Mouse (Mus musculus) thymus, postnatal 25 days (tissue): ENCODE data around the gene Pde11a.

Experiments used
- DNase-seq: peaks from one replicate; pipeline ENCODE4 v3.0.0; 2022

Pde11a gene

GRCm38 (mm10) chr2:76320336-76320735 lies 18.2 kb downstream of the Pde11a start:
- DNase-seq = no peak

DNA sequence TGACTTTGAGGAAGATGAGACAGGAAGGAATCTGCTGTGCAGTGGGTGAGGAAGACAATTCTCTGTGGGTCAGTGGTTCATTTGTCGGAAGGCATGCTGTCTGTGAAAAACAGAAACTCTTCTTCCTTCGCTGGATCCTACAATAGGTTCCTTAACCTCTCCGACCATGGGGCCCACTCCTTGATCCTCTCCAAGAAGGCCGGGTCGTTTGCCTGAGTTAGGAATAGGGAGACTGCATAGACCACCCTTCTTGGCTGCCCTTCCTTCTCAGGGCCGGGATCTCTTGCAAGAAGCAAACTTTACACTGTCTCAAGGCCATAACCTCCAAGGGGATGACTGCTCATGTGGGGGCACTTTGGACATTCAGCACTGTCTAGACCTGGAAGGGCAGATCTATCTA lies 19.3 kb downstream of the Pde11a start:
- no peak for DNase-seq

GRCm38 (mm10) chr2:76287671-76288070 lies 50.9 kb downstream of the Pde11a start:
- no peak for DNase-seq

GRCm38 (mm10) chr2:76286288-76286740 lies 52.3 kb downstream of the Pde11a start:
- DNase-seq = no peak

DNA sequence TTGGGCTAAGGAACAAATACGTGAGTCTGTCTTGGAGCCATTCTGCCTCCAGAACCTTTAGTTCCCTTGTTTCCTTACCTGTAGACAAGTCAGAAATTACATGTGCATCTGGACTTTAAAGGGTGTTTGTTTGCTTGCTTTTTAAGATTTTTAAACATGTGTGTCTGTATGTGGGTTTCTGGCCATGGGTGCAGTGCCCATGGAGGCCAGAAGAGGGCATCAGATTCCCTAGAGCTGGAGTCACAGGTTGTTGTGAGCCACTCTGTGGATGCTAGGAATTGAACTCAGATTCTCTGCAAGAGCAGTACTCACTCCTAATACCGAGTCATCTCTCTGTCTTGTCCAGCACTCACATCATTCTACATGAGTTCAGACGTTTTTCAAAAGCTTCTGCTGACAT lies 53.4 kb downstream of the Pde11a start:
- DNase-seq = no peak

GRCm38 (mm10) chr2:76283378-76284132 lies 55.0 kb downstream of the Pde11a start:
- no peak for DNase-seq

GRCm38 (mm10) chr2:76269494-76269893 lies 69.1 kb downstream of the Pde11a start:
- DNase-seq = no peak

DNA sequence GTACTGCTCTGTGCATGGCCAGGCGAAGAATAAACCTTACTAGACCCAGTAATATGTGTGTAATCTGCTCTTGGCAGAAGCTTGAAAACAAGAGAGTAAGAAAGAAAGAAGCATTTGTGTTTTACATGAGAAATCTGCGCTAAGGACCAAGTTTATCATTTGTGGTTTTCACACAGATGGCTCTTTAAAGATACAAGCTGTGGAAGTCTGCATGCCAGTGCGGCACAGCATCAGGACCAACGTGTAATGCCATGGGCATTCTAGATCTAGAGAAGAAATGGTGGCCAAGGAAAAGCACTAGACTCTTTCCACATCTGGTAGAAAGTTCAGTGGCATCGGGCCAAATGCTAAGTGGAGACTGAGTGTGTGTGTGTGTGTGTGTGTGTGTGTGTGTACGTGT lies 71.2 kb downstream of the Pde11a start:
- no peak for DNase-seq

DNA sequence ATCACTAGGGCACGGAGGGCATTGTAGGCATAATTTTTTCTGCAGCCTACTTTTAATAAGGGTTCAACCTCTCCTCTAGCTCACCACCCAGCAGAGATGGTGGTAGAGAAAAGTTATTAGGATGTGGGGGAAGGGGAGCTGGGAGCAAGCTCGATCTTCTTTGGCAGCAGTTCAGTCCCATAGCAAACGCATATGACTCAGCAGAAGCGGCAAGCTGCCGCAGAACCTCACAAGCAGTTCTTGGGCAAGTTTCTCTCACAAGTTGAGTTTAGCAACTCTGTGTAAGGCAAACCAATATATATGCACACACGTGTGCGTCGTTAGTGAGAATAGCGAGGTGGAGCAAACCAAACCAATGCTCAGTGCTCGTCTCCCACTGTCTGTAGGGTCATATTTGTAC lies 72.0 kb downstream of the Pde11a start:
- DNase-seq = no peak

- DNase-seq = no peak
These were observed 74.3 kb downstream of the Pde11a start for GRCm38 (mm10) chr2:76264258-76264657.

DNA sequence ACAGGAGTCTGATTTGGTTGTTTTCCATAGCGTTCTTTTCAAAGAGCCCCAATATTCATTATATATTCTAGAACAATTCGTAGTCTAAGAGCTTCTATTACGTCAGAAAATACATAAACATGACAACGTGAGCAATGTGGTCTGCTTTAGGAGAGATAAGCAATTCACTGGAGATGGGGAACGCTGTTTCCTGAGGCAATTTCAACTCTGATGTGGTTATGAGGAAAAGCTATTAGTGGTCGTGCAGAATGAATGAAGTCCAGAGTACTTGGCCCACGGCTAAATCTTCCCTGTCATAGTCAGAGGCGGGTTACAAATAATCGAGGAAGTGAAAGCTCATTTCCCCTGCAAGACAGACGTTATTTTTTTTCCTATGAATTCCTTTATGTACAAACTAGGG lies 75.9 kb downstream of the Pde11a start:
- DNase-seq = no peak

GRCm38 (mm10) chr2:76254833-76255232 lies 83.7 kb downstream of the Pde11a start:
- peak; percentile 46 for DNase-seq

DNA sequence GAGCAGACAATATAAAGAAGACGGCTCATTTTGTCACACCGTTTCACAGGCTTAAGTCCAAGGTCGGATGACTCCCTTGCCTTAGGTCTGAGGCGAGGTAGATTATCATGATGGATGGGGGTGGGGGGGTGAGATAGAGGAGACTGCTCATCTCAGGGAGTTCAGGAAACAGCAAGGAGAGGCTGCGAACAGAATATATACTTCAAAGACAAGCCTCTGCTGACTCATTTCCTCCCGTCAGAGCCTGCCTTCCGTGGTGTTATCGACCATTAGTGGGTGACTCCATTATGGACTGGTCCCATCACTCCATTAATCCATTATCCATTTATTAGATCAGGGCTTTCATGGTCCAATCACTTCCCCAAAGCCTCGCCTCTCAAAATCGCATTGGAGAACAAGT lies 87.2 kb downstream of the Pde11a start:
- DNase-seq = no peak

GRCm38 (mm10) chr2:76248242-76248641 lies 90.3 kb downstream of the Pde11a start:
- DNase-seq = no peak

GRCm38 (mm10) chr2:76239175-76239574 lies 99.4 kb downstream of the Pde11a start:
- DNase-seq = no peak

GRCm38 (mm10) chr2:76238496-76238895 lies 100.1 kb downstream of the Pde11a start:
- DNase-seq = no peak

DNA sequence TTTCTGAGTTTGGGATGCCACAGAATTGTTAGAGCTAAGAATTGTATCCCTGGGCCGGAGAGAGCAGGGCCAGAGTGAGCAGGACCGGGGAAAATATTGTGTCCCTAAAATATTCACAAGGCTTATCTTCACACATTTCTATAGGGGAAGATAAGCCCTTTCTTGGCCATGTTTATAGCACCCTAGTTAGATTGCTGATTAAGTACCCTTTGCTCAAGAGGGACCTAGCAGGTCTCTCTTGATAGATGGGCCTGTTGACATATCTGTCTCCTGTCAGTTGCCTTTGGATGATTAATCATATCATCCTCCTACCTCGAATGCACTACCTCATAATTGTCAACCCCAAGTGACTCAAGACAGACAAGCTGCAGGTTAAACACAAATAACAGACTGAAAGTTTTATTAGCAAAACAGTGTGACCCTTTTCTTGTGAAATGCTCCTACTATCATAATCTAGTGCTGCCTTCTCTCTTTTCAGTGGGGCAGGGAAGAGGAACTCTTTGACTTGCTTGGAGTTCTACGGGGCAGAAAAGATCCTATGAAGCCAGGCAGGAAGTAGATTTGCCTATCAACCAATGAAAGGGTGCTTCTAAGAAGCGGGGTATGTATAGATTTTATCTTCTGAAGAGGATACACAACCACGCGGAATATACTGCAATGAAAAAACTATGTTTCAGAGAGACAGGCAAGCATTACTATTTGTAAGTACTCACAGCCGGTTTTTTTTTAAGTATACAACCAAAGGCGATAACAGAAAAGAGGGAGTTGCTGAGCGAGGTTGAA lies 100.7 kb downstream of the Pde11a start:
- no peak for DNase-seq

GRCm38 (mm10) chr2:76220364-76221108 lies 118.0 kb downstream of the Pde11a start:
- DNase-seq = no peak

- peak; percentile 26 for DNase-seq
These were observed 119.0 kb downstream of the Pde11a start for GRCm38 (mm10) chr2:76219540-76219939.

- DNase-seq = peak; percentile 69
These were observed 122.4 kb downstream of the Pde11a start for GRCm38 (mm10) chr2:76216146-76216545.

- peak; percentile 41 for DNase-seq
These were observed 123.4 kb downstream of the Pde11a start for GRCm38 (mm10) chr2:76215219-76215618.

DNA sequence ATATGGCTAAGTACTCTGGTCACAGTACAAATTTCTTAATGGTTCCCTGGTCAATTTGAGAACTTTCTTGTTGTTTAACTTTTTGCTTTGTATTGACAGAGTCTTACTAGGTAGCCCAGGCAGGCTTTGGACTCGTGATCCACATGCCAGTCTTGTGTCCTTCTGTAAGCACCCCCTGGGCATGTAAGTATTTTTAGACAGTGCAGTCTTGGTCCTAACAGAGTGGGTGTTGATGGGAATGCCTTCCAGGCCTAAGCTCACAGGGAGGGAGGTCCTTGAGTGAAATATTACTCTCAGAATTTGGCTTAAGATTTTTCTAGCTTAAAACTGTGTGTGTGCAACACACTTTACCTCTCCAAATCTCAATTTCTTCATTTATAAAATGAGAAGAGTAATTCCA lies 153.4 kb downstream of the Pde11a start:
- DNase-seq = no peak

- DNase-seq = no peak
These were observed 175.8 kb downstream of the Pde11a start for GRCm38 (mm10) chr2:76162822-76163221.

DNA sequence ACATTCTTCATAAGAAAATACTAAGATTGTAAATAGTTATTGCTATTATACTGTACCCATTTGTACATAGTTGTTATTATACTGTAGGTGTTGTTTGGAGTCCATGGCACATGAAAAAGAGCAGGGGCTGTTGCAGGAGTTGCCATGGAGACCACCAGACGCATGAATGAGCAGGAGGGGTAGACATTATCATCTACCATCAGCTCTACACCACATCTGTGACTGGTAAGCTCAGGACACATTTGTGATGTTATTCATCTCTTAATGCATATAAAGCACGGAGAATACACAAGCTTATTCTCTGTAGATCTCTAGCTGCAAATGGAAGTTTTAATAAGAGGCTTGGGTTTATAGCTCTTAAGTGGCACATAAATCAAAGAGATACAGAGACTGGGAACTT lies 179.6 kb downstream of the Pde11a start:
- DNase-seq = no peak
